Mouse (Mus musculus) MEL (cell line): ENCODE measurements around the gene B3gat3. TPM values are rescaled to one million over a fixed set of nuclear protein-coding genes. Genes with fewer than 3 reads are reported as not detected.
A peak's percentile ranks its signal among the peaks of the same experiment; 100 is the strongest.

Experiments used
- DNase-seq: peaks from one replicate; pipeline ENCODE4 v3.0.0; 2011; ENCODE audit warnings: low read depth, low spot score
- H3K27ac ChIP-seq: 2 replicates; pipeline ENCODE4 v1.5.1; 2012; ENCODE audit warnings: low read depth, mild to moderate bottlenecking, control low read depth, low read length, moderate library complexity; ENCODE audit not compliant: control insufficient read depth
- H3K27me3 ChIP-seq, 2 experiments: fragments of 150-350 bp in 1 of 2; sonication (generic) in 1 of 2; 2 replicates each; pipeline ENCODE4 v1.6.1; 2012; ENCODE audit warnings: low read length in 2 of 2, mild to moderate bottlenecking in 2 of 2, improper control_type of control experiment in 1 of 2, moderate library complexity in 1 of 2; ENCODE audit not compliant: insufficient read depth in 2 of 2, control insufficient read depth in 1 of 2
- H3K36me3 ChIP-seq, 2 experiments: 2 replicates each; pipeline ENCODE4 v1.6.1; 2012 to 2014; ENCODE audit warnings: low read length in 2 of 2, improper control_type of control experiment in 1 of 2, inconsistent platforms in 1 of 2, mild to moderate bottlenecking in 1 of 2; ENCODE audit not compliant: insufficient read depth in 2 of 2, control insufficient read depth in 1 of 2
- H3K4me1 ChIP-seq, 2 experiments: fragments of 150-350 bp in 1 of 2; sonication (generic) in 1 of 2; 2 replicates each; pipeline ENCODE4 v1.6.1; 2012; ENCODE audit warnings: low read length in 2 of 2, improper control_type of control experiment in 1 of 2, mild to moderate bottlenecking in 1 of 2; ENCODE audit not compliant: insufficient read depth in 2 of 2, control insufficient read depth in 1 of 2
- H3K4me3 ChIP-seq, 2 experiments: fragments of 150-350 bp in 1 of 2; sonication (generic) in 1 of 2; 2 replicates each; pipeline ENCODE4 v1.5.1; 2012; ENCODE audit warnings: low read depth in 2 of 2, low read length in 2 of 2, mild to moderate bottlenecking in 2 of 2, moderate library complexity in 2 of 2, control low read depth in 1 of 2, improper control_type of control experiment in 1 of 2; ENCODE audit not compliant: control insufficient read depth in 1 of 2, insufficient read depth in 1 of 2
- H3K79me2 ChIP-seq: 2 replicates; pipeline ENCODE4 v1.6.1; 2012; ENCODE audit warnings: mild to moderate bottlenecking, low read length, moderate library complexity; ENCODE audit not compliant: control insufficient read depth, poor library complexity, insufficient read depth
- H3K9ac ChIP-seq: 2 replicates; pipeline ENCODE4 v1.6.1; 2012; ENCODE audit warnings: low read depth, mild to moderate bottlenecking, control low read depth, low read length, moderate library complexity; ENCODE audit not compliant: control insufficient read depth, poor library complexity, severe bottlenecking
- H3K9me3 ChIP-seq: fragments of 150-350 bp; sonication (generic); replicated peaks from 2 replicates; pipeline ENCODE4 v1.6.1; 2012; ENCODE audit warnings: mild to moderate bottlenecking, low read length, improper control_type of control experiment, moderate library complexity; ENCODE audit not compliant: insufficient read depth
- CHD1 ChIP-seq: IDR thresholded peaks from 2 replicates; pipeline ENCODE4 v1.6.1; 2012; ENCODE audit warnings: low read depth, mild to moderate bottlenecking, inconsistent platforms, low read length, improper control_type of control experiment
- CHD2 ChIP-seq: IDR thresholded peaks from 2 replicates; pipeline ENCODE4 v1.6.1; 2011; ENCODE audit warnings: low read length, improper control_type of control experiment
- CTCF ChIP-seq, 3 experiments: IDR thresholded peaks in 2 of 3; conservative IDR thresholded peaks in 1 of 3; 2 replicates each; pipeline ENCODE4 v1.5.1; 2011 to 2012; ENCODE audit warnings: low read length in 3 of 3, low read depth in 2 of 3, mild to moderate bottlenecking in 2 of 3, improper control_type of control experiment in 1 of 3, inconsistent platforms in 1 of 3, mixed read lengths in 1 of 3, moderate library complexity in 1 of 3; ENCODE audit not compliant: control insufficient read depth in 1 of 3, insufficient read depth in 1 of 3, poor library complexity in 1 of 3, severe bottlenecking in 1 of 3
- E2F4 ChIP-seq: IDR thresholded peaks from 2 replicates; pipeline ENCODE4 v1.6.1; 2011; ENCODE audit warnings: low read depth, low read length, improper control_type of control experiment, borderline replicate concordance
- ETS1 ChIP-seq: IDR thresholded peaks from 2 replicates; pipeline ENCODE4 v1.6.1; 2012; ENCODE audit warnings: low read depth, mild to moderate bottlenecking, inconsistent platforms, low read length, improper control_type of control experiment, moderate library complexity
- KAT2A ChIP-seq: conservative IDR thresholded peaks from 2 replicates; pipeline ENCODE4 v1.6.1; 2012; ENCODE audit warnings: low read depth, low read length, improper control_type of control experiment, inconsistent platforms
- MAFK ChIP-seq: IDR thresholded peaks from 2 replicates; pipeline ENCODE4 v1.6.1; 2011; ENCODE audit warnings: low read depth, mild to moderate bottlenecking, low read length, improper control_type of control experiment, borderline replicate concordance
- MAX ChIP-seq: IDR thresholded peaks from 2 replicates; pipeline ENCODE4 v1.6.1; 2011; ENCODE audit warnings: low read length, improper control_type of control experiment
- MAZ ChIP-seq: IDR thresholded peaks from 2 replicates; pipeline ENCODE4 v1.6.1; 2012; ENCODE audit warnings: low read depth, mild to moderate bottlenecking, inconsistent platforms, low read length, improper control_type of control experiment
- MXI1 ChIP-seq: IDR thresholded peaks from 2 replicates; pipeline ENCODE4 v1.6.1; 2011; ENCODE audit warnings: mild to moderate bottlenecking, low read depth, low read length, improper control_type of control experiment
- MYC ChIP-seq: IDR thresholded peaks from 2 replicates; pipeline ENCODE4 v1.6.1; 2011; ENCODE audit warnings: low read depth, mild to moderate bottlenecking, low read length, improper control_type of control experiment, moderate library complexity
- NRF1 ChIP-seq: IDR thresholded peaks from 2 replicates; pipeline ENCODE4 v1.6.1; 2014; ENCODE audit warnings: low read depth, mild to moderate bottlenecking, inconsistent platforms, low read length, improper control_type of control experiment, moderate library complexity; ENCODE audit not compliant: poor library complexity, insufficient read depth, severe bottlenecking
- POLR2AphosphoS2 ChIP-seq: IDR thresholded peaks from 2 replicates; pipeline ENCODE4 v1.6.1; 2011; ENCODE audit warnings: low read length, improper control_type of control experiment
- RCOR1 ChIP-seq: IDR thresholded peaks from 2 replicates; pipeline ENCODE4 v1.6.1; 2012; ENCODE audit warnings: low read depth, mild to moderate bottlenecking, inconsistent platforms, low read length, improper control_type of control experiment
- SMC3 ChIP-seq: IDR thresholded peaks from 2 replicates; pipeline ENCODE4 v1.6.1; 2011; ENCODE audit warnings: low read depth, low read length, improper control_type of control experiment
- TAL1 ChIP-seq: IDR thresholded peaks from 2 replicates; pipeline ENCODE4 v1.6.1; 2012; ENCODE audit warnings: mild to moderate bottlenecking, inconsistent platforms, low read length, moderate library complexity, mixed read lengths
- TBP ChIP-seq: IDR thresholded peaks from 2 replicates; pipeline ENCODE4 v1.8.0; 2011; ENCODE audit warnings: low read depth, low read length, improper control_type of control experiment
- UBTF ChIP-seq: IDR thresholded peaks from 2 replicates; pipeline ENCODE4 v1.6.1; 2012; ENCODE audit warnings: low read depth, mild to moderate bottlenecking, inconsistent platforms, low read length, improper control_type of control experiment, moderate library complexity, borderline replicate concordance; ENCODE audit not compliant: insufficient read depth
- USF1 ChIP-seq: IDR thresholded peaks from 2 replicates; pipeline ENCODE4 v1.6.1; 2014; ENCODE audit warnings: low read depth, mild to moderate bottlenecking, inconsistent platforms, low read length, improper control_type of control experiment, moderate library complexity
- USF2 ChIP-seq, 2 experiments: IDR thresholded peaks; 2 replicates each; pipeline ENCODE4 v1.6.1; 2011 to 2012; ENCODE audit warnings: improper control_type of control experiment in 2 of 2, low read length in 2 of 2, borderline replicate concordance in 1 of 2, inconsistent platforms in 1 of 2, low read depth in 1 of 2, mild to moderate bottlenecking in 1 of 2; ENCODE audit not compliant: insufficient read depth in 1 of 2
- ZKSCAN1 ChIP-seq: IDR thresholded peaks from 2 replicates; pipeline ENCODE4 v1.6.1; 2012; ENCODE audit warnings: low read depth, mild to moderate bottlenecking, inconsistent platforms, low read length, improper control_type of control experiment, moderate library complexity
- ZMIZ1 ChIP-seq: IDR thresholded peaks from 2 replicates; pipeline ENCODE4 v1.6.1; 2012; ENCODE audit warnings: low read depth, mild to moderate bottlenecking, inconsistent platforms, low read length, improper control_type of control experiment, moderate library complexity
- ZNF384 ChIP-seq: IDR thresholded peaks from 2 replicates; pipeline ENCODE4 v1.6.1; 2012; ENCODE audit warnings: low read depth, mild to moderate bottlenecking, inconsistent platforms, low read length, improper control_type of control experiment
- polyA plus RNA-seq, 2 experiments: library from polyadenylated mRNA; stranded (reverse) in 1 of 2; unstranded in 1 of 2; fragments of >175 nt in 1 of 2; fragments of >200 nt in 1 of 2; gene quantifications; 2 replicates each; pipeline versions ENCODE4 v1.2.1 to v1.2.4; 2012; ENCODE audit warnings: low replicate concordance in 2 of 2, low read depth in 1 of 2; ENCODE audit not compliant: insufficient read length in 2 of 2, insufficient read depth in 1 of 2, missing spikeins in 1 of 2
- total RNA-seq: library from RNA; depleted of rRNA; stranded (reverse); fragments of 300-350 nt; gene quantifications from 2 replicates; pipeline ENCODE4 v1.2.3, GENCODE M21; 2012

B3gat3 gene
- total and polyA plus RNA-seq, 3 experiments = 26.2 to 35.4 TPM; not detected in 1

DNA sequence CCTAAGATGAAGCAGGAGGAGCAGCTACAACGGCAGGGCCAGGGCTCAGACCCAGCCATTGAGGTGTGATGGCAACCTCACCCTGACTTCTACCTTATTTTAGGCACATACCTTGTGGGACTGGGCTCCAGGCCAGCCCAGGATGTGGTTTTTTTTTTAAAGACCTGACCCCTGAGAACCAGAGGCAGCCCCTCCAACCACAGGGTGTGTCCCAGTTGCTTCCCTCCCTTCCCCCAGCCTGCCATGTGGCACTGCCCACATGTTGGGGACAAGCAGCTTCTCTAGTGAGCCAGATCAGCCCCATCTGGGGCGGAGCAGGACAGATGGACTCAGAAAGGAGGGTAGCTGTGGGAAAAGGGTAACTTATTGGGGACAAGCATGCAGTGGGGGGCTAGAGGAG lies 6.6 kb downstream of the B3gat3 start:
- no peak overlapping the region for H3K4me3 ChIP-seq
- TF ChIP-seq ZNF384 (0 out of 2 replicates have a peak, but pooled peaks have one; percentile 48), MAZ (0 out of 2 replicates have a peak, but pooled peaks have one; percentile 16), POLR2AphosphoS2 (no peak), E2F4 (no peak), ZMIZ1 (no peak), KAT2A (no peak), UBTF (no peak), MYC (peak; percentile 61; the same call in 1 of the 2 replicates), MAFK (no peak), CHD2 (no peak), USF1 (no peak), MXI1 (peak; percentile 43; the same call in 1 of the 2 replicates), RCOR1 (no peak), MAX (peak; percentile 44; the same call in 1 of the 2 replicates), USF2 (IDR thresholded peaks at IDR 0.05; ENCODE audit: borderline replicate concordance in 1 of 2, insufficient read depth in 1 of 2, low read depth in 1 of 2, low read length in 2 of 2) (no peak), SMC3 (no peak), CTCF (IDR thresholded peaks at IDR 0.05 in 2 of 3, conservative IDR thresholded peaks at IDR 0.05 in 1 of 3; ENCODE audit: control insufficient read depth in 1 of 3, insufficient read depth in 1 of 3, low read depth in 2 of 3, low read length in 3 of 3, poor library complexity in 1 of 3, severe bottlenecking in 1 of 3) (no peak), TBP (no peak), TAL1 (no peak), CHD1 (no peak), ETS1 (peak; percentile 57), ZKSCAN1 (no peak), NRF1 (no peak)
- H3K9ac ChIP-seq = peak overlapping the region; percentile 15
- H3K9me3 ChIP-seq = no peaks in the 10 kb centered on the region
- H3K79me2 ChIP-seq = peaks cover 4% of the 10 kb centered on the region
- H3K4me1 ChIP-seq = peaks cover 20 to 38% of the 10 kb centered on the region in 2 experiments
- no peaks in the 10 kb centered on the region for H3K27me3 ChIP-seq
- peaks cover 0 to 28% of the 10 kb centered on the region in 2 experiments; a peak in 2 of 4 replicates for H3K36me3 ChIP-seq
- H3K27ac ChIP-seq = peak overlapping the region; percentile 36
- DNase-seq = peak; percentile 27
